Comparison of ENCODE assay signal across 33 mouse cellular contexts in the genomic region with DNA sequence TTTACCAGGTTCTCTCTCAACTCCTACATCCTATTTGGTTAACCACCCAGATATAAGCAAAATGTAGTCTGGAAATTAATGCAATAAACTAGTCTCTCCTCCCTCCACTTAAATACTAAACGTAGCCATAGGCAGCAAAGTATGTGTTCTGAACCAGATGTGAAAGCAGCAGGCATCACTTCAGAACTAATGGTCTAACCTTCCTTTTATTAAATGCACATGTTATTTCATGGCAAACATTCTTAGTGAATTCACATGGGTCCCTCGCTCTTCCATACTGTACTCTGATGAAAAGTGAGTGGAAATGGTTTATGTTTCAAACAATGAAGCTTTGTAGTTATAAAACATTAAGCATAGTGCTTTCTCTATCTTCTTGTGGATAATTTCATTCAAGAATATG. TPM values are rescaled to one million over a fixed set of nuclear protein-coding genes. Genes with fewer than 3 reads are reported as not detected.
DNase-seq lines count a peak whose midpoint lies in the region; ATAC-seq and TF ChIP-seq lines count a peak whose summit lies in the region.
"Had no signal": no experiment of that assay in that cellular context is flagged by ENCODE, and none has a peak within 500 bp of the region (broad histone marks: within the 10 kb centered on the region; RNA-seq: fewer than 3 reads in every experiment).

No protein-coding gene starts in this region.

- no peak overlapping the region for H3K27ac ChIP-seq in embryonic facial prominence, embryonic 12.5 days
- H3K27ac ChIP-seq in limb, embryonic 14.5 days (replicated peaks; ENCODE audit: low read depth, low read length), result no peak overlapping the region
- H3K27ac ChIP-seq in thymus, adult 2 months (ENCODE audit: control insufficient read depth, insufficient read depth, low read length), result no peak overlapping the region
- H3K27ac ChIP-seq: embryonic facial prominence, embryonic 15.5 days; heart, embryonic 13.5 days; hindbrain, embryonic 14.5 days; hindbrain, postnatal 0 days had no signal

- no peaks in the 10 kb centered on the region for H3K4me1 ChIP-seq in embryonic facial prominence, embryonic 12.5 days
- 0 out of 2 replicates have a peak, but pooled peaks cover 4% of the 10 kb centered on the region for H3K4me1 ChIP-seq in limb, embryonic 14.5 days (ENCODE audit: control insufficient read depth, insufficient read depth, low read length)
- H3K4me1 ChIP-seq in thymus, adult 2 months (replicated peaks; ENCODE audit: control insufficient read depth, insufficient read depth, low read length), result no peaks in the 10 kb centered on the region
- H3K4me1 ChIP-seq: embryonic facial prominence, embryonic 15.5 days; heart, embryonic 13.5 days had no signal

- DNase-seq in embryo, embryonic 11 days, result peak; percentile 1
- no peak for DNase-seq in embryo, embryonic 9.5 days (ENCODE audit: extremely low spot score)
- DNase-seq in forelimb bud, embryonic 11.5 days (ENCODE audit: low read depth, low spot score), result peak; percentile 27
- DNase-seq in limb, embryonic 14.5 days (ENCODE audit: low spot score), result peak; percentile 68
- no peak for DNase-seq in T-cell, adult 2 months (ENCODE audit: low spot score)
- DNase-seq in thymus, adult 2 months, result no peak
- DNase-seq: adrenal gland, adult 8-10 months; adrenal gland, postnatal 25 days; B cell, adult 2 months; cerebellum, adult 11-12 months; cerebellum, adult 8-10 months; cerebellum, postnatal 10 days; cerebellum, postnatal 36 days; forebrain, postnatal 0 days; gastrocnemius, postnatal 25 days; heart, adult 18-20 months; heart, postnatal 14 days; heart, postnatal 4 days had no signal

- 31% methylated on average over 2 of the region's 2 CpGs for WGBS in embryonic facial prominence, embryonic 12.5 days
- 12% methylated on average over 2 of the region's 2 CpGs for WGBS in limb, embryonic 14.5 days
- WGBS in thymus, adult 2 months, result 80% methylated on average over 2 of the region's 2 CpGs

- no peaks in the 10 kb centered on the region for H3K9me3 ChIP-seq in embryonic facial prominence, embryonic 12.5 days
- no peaks in the 10 kb centered on the region for H3K9me3 ChIP-seq in limb, embryonic 14.5 days (ENCODE audit: control insufficient read depth, low read length)
- H3K9me3 ChIP-seq: embryonic facial prominence, embryonic 15.5 days; heart, embryonic 13.5 days had no signal

- no peak for TF ChIP-seq CTCF in thymus, adult 2 months (IDR thresholded peaks at IDR 0.05; ENCODE audit: borderline replicate concordance, control insufficient read depth, extremely low read depth, insufficient read depth, low read length, poor library complexity)

- H3K36me3 ChIP-seq in embryonic facial prominence, embryonic 12.5 days, result no peaks in the 10 kb centered on the region
- H3K36me3 ChIP-seq in limb, embryonic 14.5 days (ENCODE audit: control insufficient read depth, insufficient read depth, low read length), result no peaks in the 10 kb centered on the region
- H3K36me3 ChIP-seq in thymus, adult 2 months (ENCODE audit: control insufficient read depth, insufficient read depth, low read length), result no peaks in the 10 kb centered on the region
- H3K36me3 ChIP-seq: embryonic facial prominence, embryonic 15.5 days; heart, embryonic 13.5 days had no signal

- H3K9ac ChIP-seq in embryonic facial prominence, embryonic 12.5 days, result no peak overlapping the region
- H3K9ac ChIP-seq in limb, embryonic 14.5 days (ENCODE audit: low read depth, low read length, severe bottlenecking), result no peak overlapping the region
- H3K9ac ChIP-seq: embryonic facial prominence, embryonic 15.5 days; forebrain, postnatal 0 days; heart, embryonic 13.5 days; hindbrain, embryonic 14.5 days had no signal

- H3K4me2 ChIP-seq in embryonic facial prominence, embryonic 12.5 days (replicated peaks), result no peak overlapping the region
- no peak overlapping the region for H3K4me2 ChIP-seq in limb, embryonic 14.5 days (replicated peaks; ENCODE audit: low read depth, low read length, severe bottlenecking)
- H3K4me2 ChIP-seq: embryonic facial prominence, embryonic 15.5 days; heart, embryonic 13.5 days; hindbrain, embryonic 14.5 days had no signal

- H3K4me3 ChIP-seq in embryonic facial prominence, embryonic 12.5 days, result no peak overlapping the region
- H3K4me3 ChIP-seq in limb, embryonic 14.5 days (replicated peaks; ENCODE audit: low read length), result no peak overlapping the region
- no peak overlapping the region for H3K4me3 ChIP-seq in thymus, adult 2 months (ENCODE audit: control insufficient read depth, insufficient read depth, low read length)
- H3K4me3 ChIP-seq: embryonic facial prominence, embryonic 15.5 days; heart, embryonic 13.5 days had no signal

- H3K27me3 ChIP-seq in embryonic facial prominence, embryonic 12.5 days, result no peaks in the 10 kb centered on the region
- no peaks in the 10 kb centered on the region for H3K27me3 ChIP-seq in limb, embryonic 14.5 days (ENCODE audit: control insufficient read depth, insufficient read depth, low read length)
- no peaks in the 10 kb centered on the region for H3K27me3 ChIP-seq in thymus, adult 2 months (ENCODE audit: control insufficient read depth, insufficient read depth, low read length)
- H3K27me3 ChIP-seq: embryonic facial prominence, embryonic 15.5 days; heart, embryonic 13.5 days had no signal

- ATAC-seq in embryonic facial prominence, embryonic 12.5 days (ENCODE audit: insufficient number of reproducible peaks, insufficient read depth, low FRiP score, low TSS enrichment), result 0 out of 2 replicates have a peak, but pooled peaks have one; percentile 28
- ATAC-seq in limb, embryonic 14.5 days (ENCODE audit: low FRiP score, low read depth), result peak; percentile 86
- ATAC-seq: activated CD4-positive, CD25-positive, alpha-beta regulatory T cell, adult 4 months; forebrain, embryonic 14.5 days; forebrain, postnatal 0 days; hindbrain, postnatal 0 days; inflammation-experienced regulatory T-cells, adult 6 months; intestine, embryonic 16.5 days had no signal

- TF ChIP-seq POLR2A in limb, embryonic 14.5 days (IDR thresholded peaks at IDR 0.05; ENCODE audit: borderline replicate concordance, extremely low read depth, insufficient read depth, insufficient read length), result no peak
- TF ChIP-seq POLR2A in thymus, adult 2 months (IDR thresholded peaks at IDR 0.05; ENCODE audit: control insufficient read depth, extremely low read depth, insufficient read depth, low read length, poor library complexity), result no peak

RNA-seq across cellular contexts. Expression of a gene that starts 4.4 kb away (rescaled TPM):
- not detected in 2 replicates for polyA plus RNA-seq in embryonic facial prominence, embryonic 12.5 days (2016; fragmentation: Nextera tagmentation; extraction: Ambion mirVana)
- polyA plus RNA-seq in limb, embryonic 14.5 days (2012; rRNA removed), result not detected in 2 replicates
- not detected in 2 replicates for polyA plus RNA-seq in limb, embryonic 14.5 days (2014; fragmentation: Nextera tagmentation; extraction: Ambion mirVana)
- not detected in 2 replicates for polyA plus RNA-seq in thymus, adult 2 months (2012; rRNA removed)
- polyA plus RNA-seq: activated CD4-positive, CD25-positive, alpha-beta regulatory T cell, adult 4 months; brain, embryonic 14.5 days; cortical plate, adult 2 months; embryonic facial prominence, embryonic 15.5 days; forebrain, embryonic 11.5 days; forebrain, embryonic 14.5 days; forebrain, postnatal 0 days; gonadal fat pad, adult 2 months; heart, embryonic 13.5 days; heart, embryonic 16.5 days; hindbrain, embryonic 11.5 days; hindbrain, embryonic 14.5 days; hindbrain, postnatal 0 days; inflammation-experienced regulatory T-cells, adult 6 months; intestine, embryonic 16.5 days had no signal

Comparison
In these comparisons a context has a peak if more than half of its experiments do, and no peak if none do; other contexts are left out.
1. DNase-seq: peak in embryo, embryonic 11 days (single experiment), forelimb bud, embryonic 11.5 days (single experiment) and limb, embryonic 14.5 days (single experiment); none in embryo, embryonic 9.5 days (single experiment), T-cell, adult 2 months (single experiment) and thymus, adult 2 months (single experiment).